Mouse (Mus musculus) olfactory bulb, adult 2 months (tissue): ENCODE measurements at regions not wholly inside any gene's neighbourhood (a gene's known extent, or its start where the extent isn't known, plus 50 kb on each side); places are given as distances from the start of the nearest gene placed in this dataset.

Experiments
- CTCF ChIP-seq: fragments of 200-500 bp; IDR thresholded peaks from 2 replicates; pipeline ENCODE4 v1.5.1; 2012; ENCODE audit warnings: low read depth, mild to moderate bottlenecking, low read length, moderate library complexity; ENCODE audit not compliant: insufficient read depth
- POLR2A ChIP-seq: fragments of 200-500 bp; IDR thresholded peaks from 2 replicates; pipeline ENCODE4 v1.6.1; 2012; ENCODE audit warnings: mild to moderate bottlenecking, low read depth, low read length, moderate library complexity; ENCODE audit not compliant: insufficient read depth

DNA sequence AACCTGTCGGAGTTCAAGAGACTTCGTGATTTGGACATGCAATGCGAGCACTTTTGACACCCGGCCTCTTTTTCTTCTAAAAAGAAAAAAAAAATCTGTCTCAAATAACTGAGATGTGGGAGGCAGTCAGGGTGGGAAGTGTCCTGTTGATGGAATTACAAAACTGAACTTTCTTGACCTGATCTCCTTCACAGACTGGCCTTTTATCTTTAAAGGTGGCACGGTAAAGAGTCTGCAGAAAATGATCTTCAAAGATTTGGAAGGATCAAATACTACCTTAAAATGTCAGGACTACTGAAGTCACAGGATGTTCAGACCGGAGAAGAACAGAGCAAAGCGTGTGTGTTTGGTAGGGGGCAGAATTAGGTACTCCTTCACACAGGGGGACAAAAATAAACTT lies 248.0 kb upstream of the Usp25 start:
- no peak for TF ChIP-seq CTCF
- no peak for TF ChIP-seq POLR2A
